Mouse (Mus musculus) liver, embryonic 16.5 days (tissue): ENCODE results near the gene Lamtor1. TPM values are rescaled to one million over a fixed set of nuclear protein-coding genes. Genes with fewer than 3 reads are reported as not detected.

Experiments
- ATAC-seq: fragments of 200-750 bp; cut with Nextera tagmentation; 2 replicates; pipeline ENCODE4 v1.8.0; 2017; ENCODE audit warnings: low read depth, mild to moderate bottlenecking, moderate number of reproducible peaks, moderate library complexity
- H3K27ac ChIP-seq: fragments of 300-500 bp; sonication (generic); 2 replicates; pipeline ENCODE4 v1.5.1; 2014; ENCODE audit warnings: mild to moderate bottlenecking, low read length
- H3K27me3 ChIP-seq: fragments of 300-500 bp; sonication (generic); 2 replicates; pipeline ENCODE4 v1.6.1; 2014; ENCODE audit warnings: low read depth, low read length, mixed read lengths; ENCODE audit not compliant: control insufficient read depth, insufficient read depth
- H3K36me3 ChIP-seq: fragments of 300-500 bp; sonication (generic); 2 replicates; pipeline ENCODE4 v1.6.1; 2014; ENCODE audit warnings: mild to moderate bottlenecking; ENCODE audit not compliant: control insufficient read depth, insufficient read depth
- H3K4me1 ChIP-seq: fragments of 300-500 bp; sonication (generic); 2 replicates; pipeline ENCODE4 v1.6.1; 2014; ENCODE audit warnings: low read depth, low read length, mixed read lengths; ENCODE audit not compliant: control insufficient read depth
- H3K4me2 ChIP-seq: fragments of 300-500 bp; sonication (generic); 2 replicates; pipeline ENCODE4 v1.6.1; 2014; ENCODE audit warnings: low read depth, low read length, mixed read lengths
- H3K4me3 ChIP-seq: fragments of 300-500 bp; sonication (generic); 2 replicates; pipeline ENCODE4 v1.5.1; 2014; ENCODE audit warnings: low read depth, mild to moderate bottlenecking, low read length
- H3K9ac ChIP-seq: fragments of 300-500 bp; sonication (generic); 2 replicates; pipeline ENCODE4 v1.6.1; 2014; ENCODE audit warnings: low read depth, low read length
- H3K9me3 ChIP-seq: fragments of 300-500 bp; sonication (generic); replicated peaks from 2 replicates; pipeline ENCODE4 v1.6.1; 2016; ENCODE audit warnings: low read length; ENCODE audit not compliant: control insufficient read depth
- WGBS: fragments of 180-500 bp; shearing (Covaris S2); extraction: QIAGEN DNeasy Blood & Tissue Kit; methylation state at CpG from one replicate; pipeline ENCODE4 v1.1.7; 2014; ENCODE audit not compliant: insufficient replicate concordance; 5-methylcytosine and 5-hydroxymethylcytosine counted together
- polyA plus RNA-seq: library from polyadenylated mRNA; unstranded; fragments of >200 nt; fragmentation: Nextera tagmentation; extraction: Ambion mirVana; gene quantifications from 2 replicates; pipeline ENCODE4 v1.2.1, GENCODE M21; 2015

Lamtor1 gene
- polyA plus RNA-seq = 63.7 TPM in 2 replicates

DNA sequence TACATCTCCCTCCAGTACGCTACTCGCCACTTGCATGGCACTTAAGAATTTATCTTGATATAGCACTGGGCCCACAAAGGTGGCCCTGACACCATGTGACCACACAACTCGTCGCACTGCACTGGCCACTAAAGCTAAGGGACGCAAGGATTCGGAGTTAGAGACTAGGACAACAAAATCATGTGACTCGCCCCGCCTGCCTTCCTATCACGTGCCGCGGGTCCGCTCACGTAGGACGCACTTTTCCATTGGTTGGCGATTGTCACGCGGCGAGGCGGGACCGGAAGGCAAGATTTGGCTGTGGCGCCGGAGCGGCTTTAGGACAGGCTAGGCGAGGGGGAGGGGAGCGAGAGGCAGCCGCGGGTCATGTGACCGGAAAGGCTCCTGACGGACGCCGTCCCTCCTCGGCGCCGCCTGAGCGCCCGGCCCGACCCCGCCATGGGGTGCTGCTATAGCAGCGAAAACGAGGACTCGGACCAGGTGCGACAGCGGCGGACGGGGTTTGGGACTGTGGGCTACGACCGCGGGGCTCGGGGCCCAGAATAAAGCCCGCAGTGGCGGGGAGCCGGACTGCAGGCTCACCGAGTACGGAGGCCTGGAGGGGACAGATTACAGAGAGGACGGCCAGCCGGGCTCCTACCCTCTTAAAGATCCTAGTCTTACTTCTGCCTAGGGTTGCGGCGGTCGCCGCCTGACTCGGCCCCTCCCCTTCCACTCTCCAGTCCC lies at the start of gene Lamtor1:
Gene Lamtor1 (plus strand): TSS at position 344 of the 726 bp plus-strand sequence.
- H3K9ac ChIP-seq = peak within 1 kb of the TSS; percentile 92

DNA sequence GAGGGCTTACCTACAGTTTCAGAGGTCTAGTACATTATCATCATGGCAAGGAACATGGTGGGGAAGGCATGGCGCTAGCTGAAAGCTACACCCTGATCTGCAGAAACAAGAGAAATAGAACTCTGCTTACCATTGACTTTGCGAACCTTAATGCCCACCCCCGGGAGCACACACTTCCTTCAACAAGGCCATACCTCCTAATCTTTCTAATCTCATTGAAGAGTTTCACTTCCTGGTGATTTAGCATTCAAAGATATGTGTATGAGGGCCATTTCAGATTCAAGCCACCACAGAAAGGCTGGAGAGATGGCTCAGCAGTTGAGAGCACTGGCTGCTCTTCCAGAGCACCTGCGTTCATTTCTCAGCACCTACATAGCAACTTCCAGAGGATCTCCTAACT lies 48.6 kb upstream of the Lamtor1 start, which contains the start of gene Folr2:
Gene Folr2 (minus strand): TSS at position 101 of the 400 bp plus-strand sequence.
- WGBS = 66% methylated on average over 4 of the region's 4 CpGs
- Histone ChIP-seq H3K36me3 (no peaks in the 10 kb centered on the region), H3K27me3 (no peaks in the 10 kb centered on the region), H3K4me2 (no peak within 1 kb of the TSS), H3K4me1 (no peaks in the 10 kb centered on the region), H3K9ac (no peak within 1 kb of the TSS), H3K4me3 (no peak within 1 kb of the TSS), H3K27ac (no peak within 1 kb of the TSS), H3K9me3 (no peaks in the 10 kb centered on the region)
- no peak for ATAC-seq

More for the DNA sequence above, at the start of gene Lamtor1:
- ATAC-seq = peak; percentile 97
- H3K27me3 ChIP-seq = no peaks in the 10 kb centered on the region
- H3K27ac ChIP-seq = peak within 1 kb of the TSS; percentile 97
- peak within 1 kb of the TSS; percentile 92 for H3K4me3 ChIP-seq
- peaks cover 8% of the 10 kb centered on the region for H3K36me3 ChIP-seq
- H3K4me2 ChIP-seq = peak within 1 kb of the TSS; percentile 83
- no peaks in the 10 kb centered on the region for H3K9me3 ChIP-seq
- peaks cover 28% of the 10 kb centered on the region for H3K4me1 ChIP-seq
- under 1% methylated on average over 61 of the region's 61 CpGs for WGBS

DNA sequence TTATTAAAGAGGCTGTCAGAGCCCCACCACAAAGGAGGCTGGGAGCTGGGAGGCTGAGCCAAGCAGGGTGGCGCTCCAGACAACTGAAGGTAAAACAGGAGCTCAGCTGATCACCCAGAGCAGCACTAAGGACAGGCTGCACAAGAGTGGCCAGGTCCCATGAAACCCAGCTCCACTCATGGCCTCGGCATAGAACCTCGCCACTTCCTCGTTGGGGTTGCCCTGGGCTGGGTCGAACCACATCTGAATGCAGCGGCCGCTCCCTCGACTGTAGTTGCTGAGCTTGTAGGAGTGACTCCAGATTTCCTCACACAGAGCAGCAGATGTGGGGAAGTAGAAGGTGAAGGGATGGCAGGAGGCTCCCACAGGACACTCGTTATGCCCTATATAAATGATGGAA lies 47.3 kb upstream of the Lamtor1 start:
- H3K9me3 ChIP-seq = no peaks in the 10 kb centered on the region
- H3K9ac ChIP-seq = no peak overlapping the region
- no peak for ATAC-seq
- no peak overlapping the region for H3K4me3 ChIP-seq
- H3K27ac ChIP-seq = no peak overlapping the region
- no peaks in the 10 kb centered on the region for H3K27me3 ChIP-seq
- WGBS = 59% methylated on average over 9 of the region's 9 CpGs
- no peaks in the 10 kb centered on the region for H3K4me1 ChIP-seq
- H3K4me2 ChIP-seq = no peak overlapping the region
- no peaks in the 10 kb centered on the region for H3K36me3 ChIP-seq

DNA sequence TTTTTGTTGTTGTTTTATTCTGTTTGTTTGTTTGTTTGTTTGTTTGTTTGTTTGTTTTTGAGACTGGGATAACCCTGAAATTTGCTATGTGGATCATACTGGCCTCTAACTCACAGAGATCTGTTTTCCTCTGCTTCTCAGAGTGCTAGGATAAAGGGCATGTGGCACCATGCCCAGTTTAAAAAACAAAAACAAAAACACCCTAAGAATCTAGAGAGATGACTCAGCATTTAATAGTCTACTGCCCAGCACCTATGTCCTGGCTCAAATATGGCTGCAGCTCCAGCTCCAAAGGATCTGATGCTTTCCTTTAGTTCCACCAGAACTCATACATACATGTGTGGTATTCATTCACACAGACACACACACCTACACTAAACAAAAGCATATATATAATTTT lies 44.7 kb upstream of the Lamtor1 start:
- Histone ChIP-seq H3K9ac (no peak overlapping the region), H3K4me1 (no peaks in the 10 kb centered on the region), H3K27me3 (no peaks in the 10 kb centered on the region), H3K27ac (no peak overlapping the region), H3K4me3 (no peak overlapping the region), H3K36me3 (no peaks in the 10 kb centered on the region), H3K9me3 (no peaks in the 10 kb centered on the region), H3K4me2 (no peak overlapping the region)
- no peak for ATAC-seq

DNA sequence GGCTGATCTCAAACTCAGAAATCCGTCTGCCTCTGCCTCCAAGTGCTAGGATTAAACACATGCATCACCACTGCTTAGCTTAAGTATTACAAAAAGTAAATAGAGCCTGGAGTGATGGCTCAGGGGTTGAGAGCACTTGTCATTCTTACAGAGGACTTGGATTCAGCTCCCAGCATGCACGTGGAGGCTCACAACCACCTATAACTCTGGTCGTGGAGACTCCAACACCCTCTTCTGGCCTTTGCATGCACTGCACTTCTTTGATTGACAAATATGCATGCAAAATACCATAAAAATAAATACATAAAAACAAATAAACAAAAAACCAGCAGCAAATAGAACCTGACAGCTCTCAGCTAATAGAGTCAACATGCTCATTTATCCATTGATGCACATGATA lies 43.4 kb upstream of the Lamtor1 start:
- Histone ChIP-seq H3K27me3 (no peaks in the 10 kb centered on the region), H3K9ac (no peak overlapping the region), H3K4me3 (no peak overlapping the region), H3K4me2 (no peak overlapping the region), H3K9me3 (no peaks in the 10 kb centered on the region), H3K27ac (no peak overlapping the region), H3K36me3 (no peaks in the 10 kb centered on the region), H3K4me1 (no peaks in the 10 kb centered on the region)
- no peak for ATAC-seq
- WGBS = 53% methylated on average over 3 of the region's 3 CpGs

DNA sequence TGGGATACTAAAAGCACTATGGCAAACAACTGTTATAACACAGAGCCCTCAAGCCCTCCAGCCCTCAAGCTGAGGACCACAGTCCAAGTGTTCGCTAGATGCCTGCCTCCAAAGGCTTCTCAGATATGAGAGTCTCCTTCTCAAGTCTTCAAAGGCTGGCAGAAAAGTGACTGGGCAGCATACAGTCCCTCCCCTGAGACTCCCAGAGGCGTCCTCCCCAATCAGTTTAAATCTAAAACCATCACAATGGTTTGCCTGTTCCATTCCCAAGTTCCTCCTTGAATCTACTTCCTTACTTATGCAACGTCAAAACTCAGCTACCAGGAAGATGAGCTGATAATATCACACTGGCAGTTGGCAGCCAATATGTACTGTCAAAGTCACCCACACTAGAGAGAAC lies 42.3 kb upstream of the Lamtor1 start, which contains the start of gene Anapc15:
Gene Anapc15 (plus strand): TSS at position 301 of the 400 bp plus-strand sequence.
- H3K4me1 ChIP-seq = no peaks in the 10 kb centered on the region
- no peaks in the 10 kb centered on the region for H3K36me3 ChIP-seq
- no peaks in the 10 kb centered on the region for H3K27me3 ChIP-seq
- ATAC-seq = no peak
- H3K4me2 ChIP-seq = no peak within 1 kb of the TSS
- no peak within 1 kb of the TSS for H3K27ac ChIP-seq
- H3K9me3 ChIP-seq = no peaks in the 10 kb centered on the region
- H3K4me3 ChIP-seq = no peak within 1 kb of the TSS
- H3K9ac ChIP-seq = no peak within 1 kb of the TSS
- WGBS = 32% methylated on average over 3 of the region's 3 CpGs

DNA sequence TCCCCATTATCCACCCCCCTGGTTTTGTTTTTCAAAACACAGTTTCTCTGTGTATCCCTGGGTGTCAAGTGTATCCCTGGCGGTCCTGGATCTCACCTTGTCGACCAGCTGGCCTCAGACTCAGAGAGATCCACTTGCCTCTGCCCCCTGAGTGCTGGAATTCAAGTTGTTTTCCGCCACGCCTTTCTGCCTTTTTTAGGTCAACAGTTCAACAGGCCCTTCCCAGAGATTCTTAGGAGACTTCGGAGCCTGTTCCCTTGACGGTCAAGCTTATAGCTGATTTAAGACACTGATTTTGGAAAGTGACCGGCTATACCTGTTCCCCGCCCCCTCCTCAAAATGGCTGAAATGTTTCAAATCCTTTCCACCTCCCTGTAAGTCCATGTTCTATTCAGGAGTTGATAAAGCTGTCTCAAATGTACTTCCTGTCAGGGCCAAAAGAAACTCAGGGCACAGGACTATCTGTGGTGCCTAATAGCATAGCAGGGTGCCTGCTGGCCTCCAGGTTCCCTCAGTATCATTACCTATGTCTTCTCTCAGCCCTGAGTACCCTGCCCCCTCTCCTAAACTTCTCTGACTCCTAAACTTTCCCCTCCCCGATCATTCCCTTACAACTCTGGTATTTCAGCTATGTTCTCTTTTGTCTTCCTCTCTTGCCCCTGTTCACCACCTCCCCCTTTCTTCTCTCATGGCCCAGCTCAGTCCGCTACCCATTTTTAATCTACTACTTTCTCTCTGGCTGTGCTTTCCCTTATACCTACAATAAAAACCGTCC lies 39.0 kb upstream of the Lamtor1 start:
- no peaks in the 10 kb centered on the region for H3K4me1 ChIP-seq
- no peak overlapping the region for H3K4me2 ChIP-seq
- no peak for ATAC-seq
- H3K9ac ChIP-seq = no peak overlapping the region
- H3K36me3 ChIP-seq = no peaks in the 10 kb centered on the region
- no peak overlapping the region for H3K27ac ChIP-seq
- no peaks in the 10 kb centered on the region for H3K27me3 ChIP-seq
- no peaks in the 10 kb centered on the region for H3K9me3 ChIP-seq
- WGBS = 70% methylated on average over 11 of the region's 11 CpGs
- no peak overlapping the region for H3K4me3 ChIP-seq

DNA sequence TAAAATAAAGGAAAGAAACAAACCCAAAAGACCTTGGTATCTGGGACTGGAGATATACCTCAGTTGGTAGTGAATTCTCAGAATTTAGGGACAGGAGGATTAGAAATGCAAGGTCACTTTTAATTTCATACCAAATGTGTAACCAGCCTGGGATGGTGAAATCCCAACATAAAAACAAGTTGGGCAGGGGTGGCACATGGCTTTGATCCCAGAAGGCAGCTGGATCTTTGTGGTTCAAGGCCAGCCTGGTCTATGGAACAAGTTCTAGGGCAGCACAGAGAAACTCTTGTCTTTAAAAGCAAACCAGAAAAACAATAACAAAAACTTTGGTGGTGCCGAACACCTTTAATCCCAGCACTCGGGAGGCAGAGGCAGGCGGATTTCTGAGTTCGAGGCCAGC lies 38.2 kb upstream of the Lamtor1 start:
- Histone ChIP-seq H3K4me2 (no peak overlapping the region), H3K27me3 (no peaks in the 10 kb centered on the region), H3K9me3 (no peaks in the 10 kb centered on the region), H3K4me3 (no peak overlapping the region), H3K4me1 (no peaks in the 10 kb centered on the region), H3K9ac (no peak overlapping the region), H3K27ac (no peak overlapping the region), H3K36me3 (no peaks in the 10 kb centered on the region)
- WGBS = 81% methylated on average over 4 of the region's 4 CpGs
- no peak for ATAC-seq
